Mouse (Mus musculus) right cerebral cortex, postnatal 4 days (tissue): ENCODE measurements at regions not wholly inside any gene's neighbourhood (a gene's known extent, or its start where the extent isn't known, plus 50 kb on each side); places are given as distances from the start of the nearest gene placed in this dataset.
A peak's percentile ranks its signal among the peaks of the same experiment; 100 is the strongest.

Experiments
- DNase-seq: peaks from one replicate; pipeline ENCODE4 v3.0.0-alpha.2; 2022

DNA sequence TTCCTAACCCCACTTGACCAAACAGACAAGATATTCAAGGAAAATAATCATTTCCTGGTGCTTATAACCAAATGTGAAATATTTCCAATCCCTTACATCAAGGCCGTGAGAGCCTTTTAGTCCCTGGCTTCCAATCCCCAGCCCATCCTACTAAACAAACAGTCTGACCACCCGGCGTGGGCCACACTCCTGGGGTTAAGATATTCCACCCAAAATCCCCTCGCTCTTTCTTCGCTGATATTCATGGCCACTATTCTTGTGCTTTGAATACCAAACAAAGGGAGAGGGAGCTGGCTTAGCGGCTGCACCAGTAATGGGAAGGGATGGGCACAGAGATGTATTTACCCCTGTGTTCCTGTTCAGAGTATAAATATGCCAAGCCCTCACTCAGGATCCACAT is 139.4 kb downstream of the Foxa2 start:
- no peak for DNase-seq

DNA sequence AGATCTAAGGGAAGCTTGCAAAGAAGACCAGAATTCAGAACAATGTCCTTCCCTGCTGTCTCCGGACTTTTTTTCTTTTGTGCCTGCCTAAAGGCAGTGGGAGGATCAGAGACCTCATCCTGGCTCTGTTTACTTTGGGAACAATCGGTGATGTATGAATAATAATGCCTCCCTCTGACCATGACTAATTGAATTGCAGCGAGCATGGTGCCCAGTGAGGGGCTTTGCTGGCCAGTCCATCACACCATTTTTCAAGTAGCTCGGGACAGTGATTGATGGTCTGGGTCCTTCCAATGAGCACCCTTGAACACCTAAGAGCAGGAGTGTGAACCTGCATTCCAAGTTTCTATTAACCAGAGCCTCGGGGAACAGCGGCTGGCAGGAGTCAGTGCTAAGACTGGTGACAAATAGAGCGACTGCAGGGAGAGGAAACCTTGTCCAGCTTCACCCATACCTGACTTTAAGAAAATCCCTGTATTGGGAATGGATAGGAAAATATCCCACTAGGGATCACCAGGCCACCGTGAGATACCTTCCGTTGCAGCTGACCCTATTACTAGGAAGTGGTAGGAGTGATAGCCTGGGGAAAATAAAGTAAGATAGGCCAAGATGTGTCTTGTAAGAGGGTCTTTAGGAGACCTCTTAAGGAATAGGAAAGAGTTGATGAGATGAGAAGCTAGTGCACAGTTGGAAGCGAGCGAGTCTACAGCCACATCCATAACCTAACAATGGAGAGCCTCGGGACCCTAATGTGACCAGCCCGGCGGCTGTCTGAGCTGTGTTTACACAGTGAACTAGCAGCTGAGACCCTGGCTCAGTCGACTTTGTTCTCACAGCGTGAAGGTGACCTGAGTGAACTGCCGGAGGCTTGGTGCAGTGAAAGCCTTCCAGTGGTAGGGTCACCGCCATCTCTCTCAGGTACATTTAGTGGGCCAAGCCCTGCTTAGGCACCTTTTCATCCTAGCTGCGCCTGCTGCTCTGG is 140.7 kb downstream of the Foxa2 start:
- no peak for DNase-seq

DNA sequence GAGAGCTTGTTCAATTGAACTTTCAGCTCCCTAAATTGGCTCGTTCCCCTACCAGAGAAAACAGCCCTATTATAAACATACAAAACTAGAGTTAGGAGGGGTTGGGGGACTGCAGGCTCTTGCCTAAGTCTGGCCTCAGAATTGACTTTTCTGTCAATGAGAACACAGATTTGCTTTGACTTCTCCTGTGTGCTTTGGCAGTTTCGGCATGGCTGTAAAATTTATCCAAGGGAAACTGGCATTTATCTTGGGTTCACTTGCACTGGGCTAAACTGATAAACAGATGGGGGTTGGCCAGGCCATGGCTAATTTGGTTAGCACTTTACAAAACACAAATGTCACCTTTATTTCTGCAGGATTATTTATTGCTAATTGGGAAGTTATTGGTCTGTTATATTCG is 141.7 kb downstream of the Foxa2 start:
- no peak for DNase-seq

DNA sequence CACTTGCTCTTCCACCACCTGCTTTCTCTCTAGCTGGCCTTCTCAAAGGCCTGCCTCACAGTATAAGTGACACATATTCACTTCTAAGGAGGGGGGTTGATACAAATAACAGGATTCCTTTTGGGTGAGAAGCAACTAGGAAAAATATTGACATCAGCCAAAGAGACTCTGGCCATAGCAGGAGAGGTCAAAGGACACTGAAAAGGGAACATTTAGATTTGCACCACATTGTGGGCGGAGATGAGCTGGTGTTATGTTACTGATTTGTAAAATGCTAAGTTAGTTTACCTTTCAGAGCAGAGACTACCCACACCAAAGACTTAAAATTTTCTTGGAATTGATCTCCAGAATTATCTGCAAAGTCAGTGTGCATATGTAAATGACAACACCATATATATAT is 147.5 kb downstream of the Foxa2 start:
- no peak for DNase-seq

DNA sequence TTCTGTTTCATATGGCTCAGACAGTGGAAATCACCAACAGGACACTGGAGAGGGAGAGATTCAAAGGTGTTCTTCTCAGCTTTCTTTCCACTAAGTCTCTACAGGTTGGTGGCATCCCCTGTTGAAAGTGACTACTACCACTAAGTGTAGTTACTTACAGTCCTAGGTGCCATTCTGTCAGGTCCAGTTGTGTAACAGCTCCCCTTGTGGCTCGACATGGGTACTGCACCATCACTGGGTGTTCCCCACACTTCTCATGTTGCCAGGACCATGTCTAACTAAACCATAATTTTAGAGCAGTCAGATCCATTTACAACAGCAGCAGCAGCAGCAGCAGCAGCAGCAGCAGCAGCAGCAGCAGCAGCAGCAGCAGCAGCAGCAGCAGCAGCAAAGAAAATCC is 151.1 kb downstream of the Foxa2 start:
- DNase-seq: peak; percentile 16

DNA sequence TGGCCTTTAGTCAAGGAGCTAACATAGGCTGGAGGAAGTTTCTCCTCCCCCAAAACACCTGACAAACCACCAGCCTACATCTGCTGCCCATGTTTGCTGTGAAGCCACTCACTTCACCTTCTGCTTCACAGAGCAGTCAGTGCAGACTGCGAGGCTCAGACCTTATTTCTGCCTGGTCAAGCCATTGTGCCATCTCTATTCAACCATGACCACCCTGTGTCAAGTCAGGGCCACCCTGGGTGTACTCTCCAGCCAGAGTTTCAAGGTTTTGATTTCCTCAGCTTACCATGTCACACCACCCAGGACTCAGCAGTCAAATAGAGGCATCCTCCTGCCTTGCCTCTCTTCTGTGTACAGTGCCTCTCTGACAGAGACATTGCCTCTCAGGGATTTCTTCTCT is 152.6 kb downstream of the Foxa2 start:
- DNase-seq: no peak

DNA sequence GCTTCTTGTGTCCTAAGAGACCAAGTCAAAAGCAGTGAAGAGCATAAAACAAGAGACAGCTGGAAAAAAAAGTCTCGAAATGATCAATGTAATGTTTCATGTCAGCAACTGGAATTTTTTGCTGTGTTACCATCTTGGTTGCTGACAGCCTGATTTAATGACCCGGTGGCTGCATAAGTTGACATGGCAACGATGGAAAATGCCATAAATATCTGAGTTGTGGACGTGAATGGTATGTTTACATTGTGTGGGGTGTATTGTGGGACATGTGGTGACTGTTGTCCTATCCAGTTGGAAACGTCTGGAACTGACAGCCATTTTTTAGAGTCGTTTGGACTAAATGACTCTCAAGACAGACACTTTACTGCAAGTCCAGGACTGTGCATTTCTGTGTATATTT is 160.6 kb downstream of the Foxa2 start:
- no peak for DNase-seq

DNA sequence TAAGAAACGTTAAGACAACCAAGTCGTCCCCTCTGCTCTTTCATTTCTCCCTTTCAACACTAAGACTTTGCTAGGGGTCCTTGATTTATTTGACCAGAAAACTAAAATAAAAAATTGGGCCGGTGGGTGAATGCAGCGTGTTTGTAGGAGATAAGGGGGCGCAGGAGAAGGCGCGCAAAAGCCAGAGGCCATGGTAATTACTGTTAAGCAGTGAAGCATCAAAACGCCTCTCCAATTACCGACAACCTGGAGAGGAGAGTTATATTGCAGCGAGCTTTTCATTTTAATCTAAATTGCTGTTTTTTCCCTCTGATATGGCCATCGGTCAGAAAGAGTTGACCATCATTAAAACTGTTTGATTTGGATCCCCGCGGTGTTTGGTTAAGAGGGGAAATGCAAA is 168.9 kb downstream of the Foxa2 start:
- no peak for DNase-seq

DNA sequence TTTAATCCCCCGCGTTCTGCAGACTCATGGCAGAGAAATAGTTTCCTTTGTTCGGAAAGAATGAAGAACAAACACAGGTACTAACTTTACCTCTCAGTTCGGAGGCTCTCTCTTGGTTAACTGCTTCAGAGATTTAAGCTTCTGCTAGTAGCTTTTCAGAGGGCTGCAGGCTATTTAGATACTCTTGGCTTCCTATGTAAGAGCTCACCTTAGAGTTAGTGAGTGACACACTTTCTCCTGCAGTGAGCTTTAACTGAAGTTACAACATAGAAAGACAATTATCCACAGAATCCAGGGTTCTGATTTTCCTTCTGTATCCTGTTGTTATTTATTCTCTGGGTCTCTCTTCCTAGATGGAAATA is 169.2 kb downstream of the Foxa2 start:
- DNase-seq: no peak

DNA sequence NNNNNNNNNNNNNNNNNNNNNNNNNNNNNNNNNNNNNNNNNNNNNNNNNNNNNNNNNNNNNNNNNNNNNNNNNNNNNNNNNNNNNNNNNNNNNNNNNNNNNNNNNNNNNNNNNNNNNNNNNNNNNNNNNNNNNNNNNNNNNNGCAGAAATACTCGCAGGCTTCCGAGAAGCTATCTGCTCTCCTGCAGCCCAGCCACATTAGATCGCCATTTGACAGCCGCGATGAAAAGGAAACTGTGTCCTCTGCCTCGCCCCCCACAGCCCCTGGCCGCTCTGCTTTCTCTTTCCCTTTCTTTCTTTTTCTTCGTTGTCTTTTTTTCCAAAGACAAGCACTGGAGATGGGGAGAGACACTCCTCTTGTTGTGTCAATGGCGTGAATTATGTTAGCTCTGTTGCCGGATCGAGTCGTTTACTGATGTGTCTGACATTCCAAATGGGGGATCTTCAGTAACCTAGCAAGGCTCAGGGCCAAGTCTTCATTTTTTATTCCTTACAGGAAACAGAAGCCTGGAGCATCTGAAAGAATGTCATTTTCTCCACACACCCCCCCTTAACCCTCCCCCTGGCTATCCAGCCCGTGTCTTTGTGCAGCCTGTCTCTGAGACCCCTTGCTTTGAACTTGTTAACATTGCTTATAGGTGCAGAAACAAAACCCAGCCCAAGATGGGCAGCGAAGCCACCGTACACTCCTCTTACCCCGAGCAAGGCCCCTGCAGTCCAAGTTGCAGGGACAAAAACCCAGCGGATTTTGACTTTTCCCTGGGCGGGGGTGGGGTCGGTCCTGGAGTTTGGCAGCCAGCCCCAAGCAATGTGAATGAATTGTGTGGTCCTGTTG is 169.8 kb downstream of the Foxa2 start:
- DNase-seq: peak; percentile 22

DNA sequence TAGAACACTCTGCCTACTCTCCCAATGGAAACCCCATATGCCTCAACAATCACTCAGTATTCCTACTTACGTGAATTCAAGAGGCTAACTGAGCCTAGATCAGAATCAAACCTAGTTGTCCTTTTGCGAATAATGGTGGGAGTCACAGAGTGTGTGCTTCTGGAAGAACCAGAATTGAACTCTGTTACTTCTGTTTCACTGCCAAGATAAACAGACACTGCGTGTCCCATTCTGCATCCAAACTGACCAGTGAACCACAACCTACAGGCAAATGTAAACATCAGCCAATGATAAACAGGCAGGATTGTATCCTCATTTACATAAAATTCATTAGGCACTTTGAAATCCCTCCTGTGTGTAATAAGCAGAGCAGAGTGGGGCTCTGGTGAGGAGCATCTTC is 173.8 kb downstream of the Foxa2 start:
- no peak for DNase-seq

DNA sequence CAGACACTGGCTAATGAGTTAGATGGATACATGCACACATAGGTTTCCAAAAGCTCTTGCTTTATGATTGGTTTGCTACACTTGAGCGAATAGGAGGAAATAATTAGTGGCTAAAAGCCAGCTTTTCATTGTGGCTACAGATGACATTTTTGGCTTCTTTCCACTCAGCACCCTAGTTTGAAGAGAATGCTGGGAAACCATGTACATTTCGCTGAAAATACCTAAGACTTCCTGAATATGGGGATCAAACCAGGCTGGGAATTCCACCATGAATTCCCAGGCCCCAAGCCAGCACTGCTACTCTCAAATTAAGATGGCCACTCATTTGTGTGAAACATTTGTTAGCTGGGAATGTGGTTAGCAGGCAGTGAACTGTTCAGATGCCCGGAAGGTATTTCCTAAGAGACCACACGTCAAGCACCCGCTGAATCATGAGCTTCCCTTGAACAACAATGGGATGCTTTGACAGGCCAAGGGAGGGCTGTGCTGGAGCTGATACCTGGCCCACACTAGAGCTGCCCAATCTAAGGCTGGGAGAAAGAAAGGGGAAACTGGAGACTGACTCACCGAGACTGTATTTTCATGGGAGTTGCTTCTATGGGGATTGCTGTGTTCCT is 195.5 kb downstream of the Foxa2 start:
- no peak for DNase-seq

DNA sequence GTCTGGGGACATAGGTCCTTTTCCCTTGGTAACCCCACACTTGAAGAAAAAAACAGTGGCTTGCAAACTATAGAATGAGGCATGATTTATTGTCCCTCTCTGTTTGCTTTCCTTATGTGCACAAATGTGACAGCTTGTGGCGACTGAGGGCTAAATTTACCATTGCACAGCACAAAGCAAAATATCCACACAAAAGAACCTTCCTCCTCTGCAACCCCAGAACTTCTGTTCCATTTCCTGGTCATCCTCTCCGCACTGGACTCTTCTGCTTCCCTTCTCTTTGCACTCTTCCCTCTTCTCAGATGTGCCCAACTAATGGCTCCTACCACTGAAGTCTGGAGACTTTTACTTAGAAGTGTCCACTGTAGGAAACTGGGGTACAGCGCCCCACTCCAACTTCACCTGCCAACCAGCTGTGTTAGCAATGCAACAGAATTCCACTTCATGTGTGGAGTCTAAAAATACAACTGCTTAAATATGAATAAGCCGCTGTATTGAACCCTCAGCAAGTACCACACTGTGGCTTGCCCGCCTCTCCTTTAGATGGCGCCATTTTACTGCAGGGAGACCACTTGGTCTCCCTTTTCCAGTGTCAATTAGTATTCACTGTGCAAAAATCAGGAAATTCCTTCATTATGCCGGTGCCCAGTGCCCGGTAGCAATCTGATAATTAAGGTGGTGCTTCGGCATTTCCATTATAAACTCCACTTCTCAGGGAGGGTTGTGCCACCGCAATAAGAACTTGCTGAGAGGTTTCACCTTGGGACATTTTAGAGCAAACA is 199.6 kb downstream of the Foxa2 start:
- DNase-seq: peak; percentile 9

DNA sequence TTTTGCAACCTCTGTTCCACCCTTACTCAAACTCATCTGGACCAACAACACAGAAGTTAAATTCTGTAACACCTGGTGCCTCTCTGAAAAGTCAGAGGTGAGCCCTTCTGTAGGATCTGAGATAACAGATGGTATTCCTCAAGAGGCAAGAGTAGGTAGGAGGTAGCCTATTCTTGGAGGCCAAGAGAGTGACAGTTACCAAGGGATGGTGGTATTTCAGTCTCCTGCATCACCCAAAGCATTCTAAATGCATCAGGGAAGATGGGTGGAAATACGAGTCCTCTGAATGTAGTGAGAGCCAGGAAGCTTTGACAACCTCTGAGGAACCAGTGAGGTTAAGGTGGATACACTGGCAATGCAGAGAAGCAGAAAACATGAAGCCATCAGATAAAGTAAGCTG is 201.5 kb downstream of the Foxa2 start:
- no peak for DNase-seq

DNA sequence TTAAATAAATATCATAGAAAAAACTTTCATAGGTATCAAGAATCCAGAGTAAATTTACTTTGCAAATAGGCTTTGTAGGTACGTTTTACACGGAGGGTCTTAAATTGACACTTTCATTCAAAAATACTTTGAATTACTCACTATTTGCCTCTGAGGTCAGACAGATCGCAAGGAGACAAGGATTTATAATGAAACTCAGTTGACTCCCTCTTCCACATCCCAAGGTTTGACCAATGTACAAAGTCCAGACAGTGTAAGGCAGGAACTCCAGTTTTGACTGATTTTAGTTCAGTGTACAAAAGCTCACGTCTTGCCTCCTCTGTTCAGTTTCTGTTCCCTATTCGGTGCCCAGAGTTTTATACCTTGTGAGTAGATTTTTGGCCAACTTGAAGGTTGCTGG is 205.8 kb downstream of the Foxa2 start:
- DNase-seq: no peak

DNA sequence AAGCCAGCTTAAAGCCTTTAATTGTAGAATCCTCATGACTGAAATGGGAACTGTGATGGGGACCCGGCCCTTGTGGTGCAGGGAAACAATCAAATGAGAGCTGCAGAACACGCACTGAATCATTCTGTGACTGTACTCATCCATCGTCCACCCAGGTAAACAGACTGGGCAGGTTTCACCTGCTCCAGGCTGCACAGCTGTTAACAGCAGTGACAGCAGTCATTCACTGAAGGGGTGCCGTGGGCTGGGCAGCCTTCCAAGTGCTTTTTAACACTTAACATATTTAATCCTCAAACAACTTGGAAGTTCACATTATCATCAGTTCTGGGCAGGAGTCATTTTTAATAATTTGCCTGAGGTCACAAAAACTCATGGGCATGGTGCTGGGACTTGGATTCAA is 208.2 kb downstream of the Foxa2 start:
- DNase-seq: no peak

DNA sequence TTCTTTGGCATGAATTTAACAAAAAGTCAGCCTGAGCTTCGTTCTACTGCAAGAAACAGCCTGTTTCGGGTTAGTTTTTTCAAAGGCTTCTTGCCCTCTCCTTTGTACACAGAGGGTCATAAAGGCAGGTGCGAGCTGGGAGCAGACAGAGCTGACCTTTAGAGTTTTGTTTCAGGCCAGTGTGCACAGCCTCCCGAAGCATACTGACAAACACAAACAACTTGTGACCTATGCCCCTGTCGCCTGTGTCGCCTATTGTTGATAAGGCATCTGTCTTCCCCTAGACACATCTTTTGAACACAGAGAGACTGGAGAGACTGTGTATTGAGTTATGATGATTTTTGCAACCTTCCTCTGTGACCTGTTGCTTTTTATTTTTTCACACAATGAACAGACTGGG is 216.2 kb downstream of the Foxa2 start:
- no peak for DNase-seq

DNA sequence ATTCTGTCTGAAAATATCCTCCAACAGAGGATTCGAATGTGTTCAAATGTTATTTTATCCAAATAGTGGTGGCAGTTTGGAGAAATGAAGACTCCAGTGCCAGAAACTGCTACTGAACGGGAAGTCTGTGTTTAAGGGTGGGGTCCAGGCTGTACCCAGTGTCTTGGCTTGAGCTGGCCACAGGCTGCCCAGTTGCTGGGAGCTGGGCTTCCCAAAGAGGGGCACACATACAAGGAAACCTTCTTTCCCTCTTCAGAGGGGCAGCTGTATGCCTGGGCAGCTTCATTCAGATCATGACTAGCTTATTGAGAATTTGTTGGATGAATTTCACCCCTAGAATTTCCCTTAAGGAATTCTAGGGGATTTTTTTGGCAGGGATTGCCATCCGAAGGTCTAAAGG is 229.8 kb downstream of the Foxa2 start:
- DNase-seq: no peak

DNA sequence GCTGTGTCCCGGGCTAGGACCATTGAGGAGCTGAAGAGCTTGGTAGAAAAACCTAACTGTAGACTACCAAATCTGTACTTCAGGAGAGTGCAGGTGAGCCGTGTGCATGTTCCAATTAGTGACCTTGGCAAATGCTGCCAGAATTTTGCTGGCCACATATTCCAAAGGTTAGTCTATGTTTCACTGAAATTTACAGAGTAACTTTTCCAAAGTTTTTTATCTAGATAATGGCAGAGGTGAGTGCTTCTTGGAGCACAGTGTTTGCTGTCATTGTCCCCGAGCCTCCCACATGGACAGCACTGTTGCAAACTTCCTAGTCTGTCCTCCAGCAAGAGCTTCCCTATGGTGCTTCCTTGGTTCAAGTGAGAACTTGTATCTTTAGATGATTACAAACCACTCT is 232.5 kb downstream of the Foxa2 start:
- no peak for DNase-seq

DNA sequence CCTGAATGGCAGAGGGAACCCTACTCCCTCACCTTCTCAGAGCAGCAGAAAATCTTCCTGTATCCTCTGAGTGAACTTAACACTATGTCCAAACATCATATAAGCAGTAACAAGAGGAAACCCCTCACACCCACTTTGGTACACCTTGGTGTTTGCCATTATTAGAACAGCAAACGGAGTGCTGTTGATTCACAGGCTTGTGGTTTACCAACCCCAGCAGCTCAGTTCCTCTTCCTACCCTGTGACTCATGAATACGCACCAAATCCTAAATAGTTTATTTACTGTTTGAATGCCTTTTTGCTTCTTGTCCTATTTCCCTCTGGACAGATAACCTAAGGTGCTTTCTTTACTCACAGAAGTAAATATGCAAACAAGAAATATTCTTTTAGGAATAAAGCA is 233.3 kb downstream of the Foxa2 start:
- no peak for DNase-seq

DNA sequence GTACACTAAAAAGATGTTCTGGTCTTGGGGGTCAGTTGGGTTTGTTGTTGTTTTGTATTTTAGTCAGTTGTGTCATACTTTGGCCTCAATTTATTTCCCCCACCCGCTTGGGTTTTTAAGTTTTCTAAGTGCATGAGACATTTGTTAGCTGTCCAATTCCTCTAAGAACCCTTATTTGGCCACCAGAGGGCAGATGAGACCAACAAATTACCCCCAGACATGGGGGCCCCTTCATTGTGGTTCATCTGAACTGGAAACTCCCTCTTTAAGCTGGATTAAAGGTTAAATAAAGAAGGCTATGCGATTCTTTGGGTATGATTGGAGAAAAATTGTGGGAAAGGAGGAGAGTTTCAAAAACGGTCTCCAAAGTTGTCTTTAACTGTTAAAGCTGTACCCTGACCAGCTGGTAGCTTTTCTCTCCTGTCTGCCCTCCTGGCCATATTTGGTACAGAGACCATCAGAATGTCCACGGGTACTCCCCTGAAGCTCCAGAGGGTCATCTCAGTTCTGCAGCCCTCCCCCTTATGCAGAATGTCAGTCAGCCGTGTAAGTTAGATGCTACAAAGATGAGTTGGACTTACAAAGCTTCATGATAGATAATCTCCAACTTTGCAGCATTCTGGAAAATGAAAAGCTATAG is 238.6 kb downstream of the Foxa2 start:
- peak; percentile 40 for DNase-seq

DNA sequence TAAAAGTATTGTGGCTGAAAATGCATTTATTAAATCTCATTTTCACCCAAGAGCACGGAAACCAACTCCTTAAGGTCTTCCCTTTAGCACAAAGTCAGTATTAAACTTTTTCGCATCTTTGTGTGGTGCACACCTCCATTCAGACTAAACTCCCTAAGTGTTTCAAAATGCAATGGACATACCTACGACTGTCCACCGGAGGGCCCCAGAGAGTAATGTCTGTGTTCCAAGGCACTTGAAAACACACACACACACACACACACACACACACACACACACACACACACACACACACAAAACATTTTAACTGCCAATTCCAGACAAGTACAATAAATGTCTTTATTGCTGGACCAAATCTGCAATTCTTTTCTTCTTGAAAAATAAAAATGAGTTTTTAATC is 243.7 kb downstream of the Foxa2 start:
- peak; percentile 64 for DNase-seq
